In genomic region chr12:84249217-84249616, GRCm38 (mm10) we compare ENCODE assay signal across 9 mouse cellular contexts. TPM values are rescaled to one million over a fixed set of nuclear protein-coding genes. Genes with fewer than 3 reads are reported as not detected.
A peak's percentile ranks its signal among the peaks of the same experiment; 100 is the strongest.
DNase-seq lines count a peak whose midpoint lies in the region; ATAC-seq and TF ChIP-seq lines count a peak whose summit lies in the region.
"Had no signal": no experiment of that assay in that cellular context is flagged by ENCODE, and none has a peak within 500 bp of the region (broad histone marks: within the 10 kb centered on the region; RNA-seq: fewer than 3 reads in every experiment).

No protein-coding gene starts in this region.

- peak; percentile 91 for TF ChIP-seq CTCF in G1E (IDR thresholded peaks at IDR 0.05; ENCODE audit: low read depth, low read length)
- TF ChIP-seq CTCF in gastrocnemius, adult 2 months (IDR thresholded peaks at IDR 0.05): peak; percentile 99
- TF ChIP-seq CTCF in liver, postnatal 0 days (IDR thresholded peaks at IDR 0.05; ENCODE audit: low read depth): peak; percentile 95

- intact Hi-C loops in gastrocnemius, adult 2 months (cut with DNase I): loop anchor here (1.0 kb wide), 1 partner anchor 86 kb away; no protein-coding TSS in a partner anchor

- TF ChIP-seq EP300 in liver, postnatal 0 days (IDR thresholded peaks at IDR 0.05; ENCODE audit: low read depth): no peak

- peaks cover 2% of the 10 kb centered on the region for H3K9me3 ChIP-seq in G1E (replicated peaks)
- H3K9me3 ChIP-seq in liver, postnatal 0 days (ENCODE audit: low read length): peaks cover 3% of the 10 kb centered on the region; the same call in 1 of the 2 replicates
- H3K9me3 ChIP-seq: heart, embryonic 13.5 days had no signal

- no peak overlapping the region for H3K9ac ChIP-seq in liver, postnatal 0 days (replicated peaks)
- H3K9ac ChIP-seq: heart, embryonic 13.5 days had no signal

- peaks cover 10% of the 10 kb centered on the region for H3K4me1 ChIP-seq in G1E (ENCODE audit: insufficient read depth, low read depth, low read length)
- H3K4me1 ChIP-seq in liver, postnatal 0 days (ENCODE audit: insufficient read depth): no peaks in the 10 kb centered on the region
- H3K4me1 ChIP-seq: heart, embryonic 13.5 days had no signal

- 10% methylated on average over 3 of the region's 3 CpGs for WGBS in liver, postnatal 0 days (ENCODE audit: insufficient replicate concordance)

- peak; percentile 31 for DNase-seq in 3134 (ENCODE audit: extremely low read depth, insufficient read length, low spot score)
- peak; percentile 53 for DNase-seq in G1E (ENCODE audit: low spot score)
- DNase-seq in cerebellum, adult 8-10 months: peak; percentile 55
- DNase-seq in gastrocnemius, adult 2 months: peak; percentile 83
- peak; percentile 79 for DNase-seq in kidney, postnatal 10 days
- peak; percentile 77 for DNase-seq in liver, postnatal 0 days
- peak; percentile 34 to 51 for DNase-seq in right cerebral cortex, adult 2 months (ENCODE audit: low spot score in 2 of 2)
- peak; percentile 33 for DNase-seq in urinary bladder, adult 2 months (ENCODE audit: low spot score)

- H3K27me3 ChIP-seq in G1E (ENCODE audit: insufficient read depth, low read length): peaks cover 22% of the 10 kb centered on the region
- H3K27me3 ChIP-seq in liver, postnatal 0 days (ENCODE audit: insufficient read depth, low read length): no peaks in the 10 kb centered on the region
- H3K27me3 ChIP-seq: heart, embryonic 13.5 days had no signal

- H3K36me3 ChIP-seq in G1E (replicated peaks): no peaks in the 10 kb centered on the region
- no peaks in the 10 kb centered on the region for H3K36me3 ChIP-seq in liver, postnatal 0 days (replicated peaks; ENCODE audit: insufficient read depth, low read length)
- H3K36me3 ChIP-seq: heart, embryonic 13.5 days had no signal

- ATAC-seq in G1E (ENCODE audit: extremely low read depth, insufficient number of reproducible peaks, low FRiP score, poor library complexity, severe bottlenecking): peak; percentile 57; the same call in 1 of the 2 replicates
- peak; percentile 62; the same call in 1 of the 2 replicates for ATAC-seq in liver, postnatal 0 days

- no peak overlapping the region for H3K4me2 ChIP-seq in liver, postnatal 0 days (ENCODE audit: low read depth, low read length)
- H3K4me2 ChIP-seq: heart, embryonic 13.5 days had no signal

- no peak overlapping the region for H3K27ac ChIP-seq in gastrocnemius, adult 2 months
- no peak overlapping the region for H3K27ac ChIP-seq in liver, postnatal 0 days (ENCODE audit: low read depth)
- H3K27ac ChIP-seq: heart, embryonic 13.5 days had no signal

- no peak overlapping the region for H3K4me3 ChIP-seq in G1E (ENCODE audit: low read depth, low read length)
- no peak overlapping the region for H3K4me3 ChIP-seq in gastrocnemius, adult 2 months
- no peak overlapping the region for H3K4me3 ChIP-seq in liver, postnatal 0 days (ENCODE audit: low read depth, low read length)
- H3K4me3 ChIP-seq: heart, embryonic 13.5 days had no signal

RNA-seq across cellular contexts. Expression of gene Elmsan1, which starts 30.5 kb away (rescaled TPM):
- total RNA-seq in G1E (2014; fragmentation: Nextera tagmentation) (66.7 and 72.7 TPM in 2 replicates), G1E (2017) (21.0 and 21.4 TPM in 2 replicates)
- 125 and 140 TPM in 2 replicates for polyA plus RNA-seq in G1E (2012)
- total RNA-seq in gastrocnemius, adult 2 months (2021): 10 to 100 TPM; 10.2 to 11.9 TPM
- 2.6 and 2.8 TPM in 2 replicates for polyA plus RNA-seq in liver, postnatal 0 days (2015; fragmentation: Nextera tagmentation; extraction: Ambion mirVana)
- 11.9 and 16.0 TPM in 2 replicates for polyA plus RNA-seq in urinary bladder, adult 2 months (2012; rRNA removed)

RNA-seq across cellular contexts. Expression of gene Ptgr2, which starts 35.8 kb away (rescaled TPM):
- 59.6 and 71.3 TPM in 2 replicates for total RNA-seq in G1E (2014; fragmentation: Nextera tagmentation)
- total RNA-seq in G1E (2017): 152 and 184 TPM in 2 replicates
- 5.5 and 10.1 TPM in 2 replicates for polyA plus RNA-seq in G1E (2012)
- total RNA-seq in gastrocnemius, adult 2 months (2021): 10 to 100 TPM; 56.3 to 98.8 TPM
- polyA plus RNA-seq in liver, postnatal 0 days (2015; fragmentation: Nextera tagmentation; extraction: Ambion mirVana): 28.0 and 30.2 TPM in 2 replicates
- polyA plus RNA-seq in urinary bladder, adult 2 months (2012; rRNA removed): 33.6 and 38.6 TPM in 2 replicates

Comparison
In these comparisons a context has a peak if more than half of its experiments do, and no peak if none do; other contexts are left out.
1. DNase-seq: peak in every context shown above with its lines; median percentile 83 in gastrocnemius, adult 2 months; 79 in kidney, postnatal 10 days; 77 in liver, postnatal 0 days; 55 in cerebellum, adult 8-10 months; 53 in G1E; 42 in right cerebral cortex, adult 2 months; 33 in urinary bladder, adult 2 months; 31 in 3134.